Mouse (Mus musculus) neural tube, embryonic 11.5 days (tissue): ENCODE measurements around the gene Fbxl14. TPM values are rescaled to one million over a fixed set of nuclear protein-coding genes. Genes with fewer than 3 reads are reported as not detected.

Source experiments
- ATAC-seq: fragments of 200-750 bp; cut with Nextera tagmentation; 2 replicates; pipeline ENCODE4 v1.8.0; 2017; ENCODE audit warnings: moderate number of reproducible peaks, mild to moderate bottlenecking, moderate TSS enrichment, moderate library complexity; ENCODE audit not compliant: insufficient read depth, low FRiP score, low TSS enrichment
- DNase-seq: peaks from one replicate; pipeline ENCODE4 v3.0.0-alpha.2; 2015; ENCODE audit warnings: low spot score
- H3K27ac ChIP-seq: fragments of 300-500 bp; sonication (generic); 2 replicates; pipeline ENCODE4 v1.5.1; 2014; ENCODE audit warnings: low read depth, mild to moderate bottlenecking, low read length
- H3K27me3 ChIP-seq: fragments of 300-500 bp; sonication (generic); 2 replicates; pipeline ENCODE4 v1.6.1; 2014; ENCODE audit warnings: mild to moderate bottlenecking, low read length, mixed read lengths; ENCODE audit not compliant: control insufficient read depth, insufficient read depth
- H3K36me3 ChIP-seq: fragments of 300-500 bp; sonication (generic); 2 replicates; pipeline ENCODE4 v1.6.1; 2014; ENCODE audit warnings: mild to moderate bottlenecking, low read length, moderate library complexity, mixed read lengths; ENCODE audit not compliant: control insufficient read depth, insufficient read depth
- H3K4me1 ChIP-seq: fragments of 300-500 bp; sonication (generic); 2 replicates; pipeline ENCODE4 v1.6.1; 2014; ENCODE audit warnings: low read length, mixed read lengths; ENCODE audit not compliant: control insufficient read depth, insufficient read depth
- H3K4me2 ChIP-seq: fragments of 300-500 bp; sonication (generic); 2 replicates; pipeline ENCODE4 v1.6.1; 2014; ENCODE audit warnings: low read depth, mild to moderate bottlenecking, moderate library complexity
- H3K4me3 ChIP-seq: fragments of 300-500 bp; sonication (generic); 2 replicates; pipeline ENCODE4 v1.5.1; 2014; ENCODE audit warnings: low read depth, low read length
- H3K9ac ChIP-seq: fragments of 300-500 bp; sonication (generic); 2 replicates; pipeline ENCODE4 v1.6.1; 2014; ENCODE audit warnings: mild to moderate bottlenecking, low read length
- H3K9me3 ChIP-seq: fragments of 300-500 bp; sonication (generic); 2 replicates; pipeline ENCODE4 v1.6.1; 2016; ENCODE audit warnings: low read length; ENCODE audit not compliant: control insufficient read depth
- WGBS: fragments of 180-500 bp; shearing (Covaris S2); extraction: QIAGEN DNeasy Blood & Tissue Kit; methylation state at CpG from one replicate; pipeline ENCODE4 v1.1.7; 2014; 5-methylcytosine and 5-hydroxymethylcytosine counted together
- polyA plus RNA-seq: library from polyadenylated mRNA; unstranded; fragments of >200 nt; fragmentation: Nextera tagmentation; extraction: Ambion mirVana; gene quantifications from 2 replicates; pipeline ENCODE4 v1.2.1, GENCODE M21; 2014

Gene Fbxl14
- polyA plus RNA-seq, 1 experiment from 2014 or later: 7.2 TPM

- no peak overlapping the region for H3K9ac ChIP-seq
- no peak for DNase-seq
- H3K27me3 ChIP-seq: no peaks in the 10 kb centered on the region
- no peaks in the 10 kb centered on the region for H3K4me1 ChIP-seq
- no peak for ATAC-seq
- H3K27ac ChIP-seq: no peak overlapping the region
- no peak overlapping the region for H3K4me3 ChIP-seq
- H3K36me3 ChIP-seq: no peaks in the 10 kb centered on the region
- H3K9me3 ChIP-seq: no peaks in the 10 kb centered on the region
- H3K4me2 ChIP-seq: no peak overlapping the region
- 81% methylated on average over 5 of the region's 5 CpGs for WGBS
Observed at GRCm38 (mm10) chr6:119513452-119513851, 34.0 kb downstream of the Fbxl14 start.

DNA sequence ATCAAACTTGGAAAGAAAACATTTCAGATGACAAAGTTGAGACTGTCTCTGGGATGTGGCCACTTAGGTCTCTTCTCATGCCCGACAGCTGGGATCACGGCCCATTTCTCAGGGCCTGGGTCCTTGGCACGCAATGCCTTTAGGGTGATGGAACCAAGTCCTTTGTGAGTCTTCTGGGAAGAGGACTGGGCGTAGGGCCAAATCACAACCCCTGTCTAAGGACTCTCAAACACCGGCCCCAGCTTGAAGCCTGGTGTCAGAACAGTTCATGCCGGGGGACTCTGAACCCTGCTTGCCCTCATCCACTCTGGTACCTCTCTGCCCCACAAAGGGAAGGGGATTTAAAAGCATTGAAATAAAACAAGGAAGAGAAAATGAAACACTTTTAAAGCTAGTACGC, 34.6 kb downstream of the Fbxl14 start:
- H3K9me3 ChIP-seq: no peaks in the 10 kb centered on the region
- H3K4me3 ChIP-seq: no peak overlapping the region
- no peak overlapping the region for H3K9ac ChIP-seq
- DNase-seq (no peak), ATAC-seq (no peak)
- no peaks in the 10 kb centered on the region for H3K27me3 ChIP-seq
- 90% methylated on average over 7 of the region's 7 CpGs for WGBS
- no peak overlapping the region for H3K27ac ChIP-seq
- no peaks in the 10 kb centered on the region for H3K4me1 ChIP-seq
- no peaks in the 10 kb centered on the region for H3K36me3 ChIP-seq
- H3K4me2 ChIP-seq: no peak overlapping the region

GRCm38 (mm10) chr6:119520731-119521130, 41.3 kb downstream of the Fbxl14 start:
- WGBS: 30% methylated on average over 9 of the region's 9 CpGs
- DNase-seq: no peak

DNA sequence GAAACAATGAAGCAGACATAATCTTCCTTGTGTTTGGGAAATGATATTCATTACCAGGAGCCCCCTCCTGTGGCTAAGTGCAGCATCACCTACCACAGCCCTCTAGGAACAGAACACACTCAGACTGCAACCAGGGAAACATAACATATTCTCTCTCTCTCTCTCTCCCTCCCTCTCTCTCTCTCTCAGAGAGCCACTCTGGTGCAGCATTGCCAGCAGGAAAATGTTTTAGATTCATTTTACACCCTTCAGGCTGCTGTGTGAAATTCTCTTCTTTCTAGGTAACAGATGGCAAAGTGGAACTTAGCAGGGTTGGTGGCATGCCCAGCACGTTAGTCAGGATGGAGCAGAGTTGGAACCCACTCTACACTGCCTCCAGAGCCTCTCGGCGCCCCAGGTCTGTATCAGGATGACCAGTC, 42.0 kb downstream of the Fbxl14 start:
- WGBS: 74% methylated on average over 3 of the region's 3 CpGs
- no peaks in the 10 kb centered on the region for H3K4me1 ChIP-seq
- H3K4me3 ChIP-seq: no peak overlapping the region
- H3K9ac ChIP-seq: no peak overlapping the region
- no peaks in the 10 kb centered on the region for H3K27me3 ChIP-seq
- H3K9me3 ChIP-seq: no peaks in the 10 kb centered on the region
- H3K36me3 ChIP-seq: no peaks in the 10 kb centered on the region
- no peak for DNase-seq
- no peak overlapping the region for H3K27ac ChIP-seq
- no peak for ATAC-seq
- H3K4me2 ChIP-seq: no peak overlapping the region

More at GRCm38 (mm10) chr6:119520731-119521130, 41.3 kb downstream of the Fbxl14 start:
- H3K27ac ChIP-seq: no peak overlapping the region
- no peak overlapping the region for H3K4me3 ChIP-seq
- ATAC-seq: no peak
- no peaks in the 10 kb centered on the region for H3K27me3 ChIP-seq
- no peaks in the 10 kb centered on the region for H3K9me3 ChIP-seq
- no peak overlapping the region for H3K9ac ChIP-seq
- H3K36me3 ChIP-seq: no peaks in the 10 kb centered on the region
- H3K4me1 ChIP-seq: no peaks in the 10 kb centered on the region
- H3K4me2 ChIP-seq: no peak overlapping the region

- H3K9ac ChIP-seq: no peak overlapping the region
- no peaks in the 10 kb centered on the region for H3K9me3 ChIP-seq
- H3K4me1 ChIP-seq: no peaks in the 10 kb centered on the region
- no peak for DNase-seq
- no peak overlapping the region for H3K4me2 ChIP-seq
- 46% methylated on average over 3 of the region's 3 CpGs for WGBS
- ATAC-seq: no peak
- no peak overlapping the region for H3K27ac ChIP-seq
- no peak overlapping the region for H3K4me3 ChIP-seq
- H3K36me3 ChIP-seq: no peaks in the 10 kb centered on the region
- no peaks in the 10 kb centered on the region for H3K27me3 ChIP-seq
Observed at GRCm38 (mm10) chr6:119521931-119522391, 42.5 kb downstream of the Fbxl14 start.

DNA sequence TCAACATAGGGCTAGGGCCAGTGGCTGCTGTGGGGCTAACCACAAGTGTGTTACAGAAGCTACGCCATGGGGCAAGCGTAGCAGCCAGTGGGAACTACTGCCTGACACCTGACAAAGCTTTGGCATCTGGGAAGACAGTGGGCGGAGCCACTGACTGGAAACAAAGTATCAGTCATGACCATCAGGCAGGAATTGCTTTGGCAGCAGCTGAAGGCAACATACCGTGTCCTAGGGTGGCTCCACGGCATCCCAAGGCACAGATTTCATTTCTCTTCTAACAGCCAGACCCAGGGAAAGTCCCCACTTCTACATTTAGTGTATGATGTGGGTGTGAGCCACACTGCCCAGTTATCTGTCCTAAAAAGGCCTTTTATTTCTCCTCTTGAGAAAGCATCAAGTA, 47.0 kb downstream of the Fbxl14 start:
- H3K27ac ChIP-seq: no peak overlapping the region
- no peaks in the 10 kb centered on the region for H3K9me3 ChIP-seq
- no peak overlapping the region for H3K9ac ChIP-seq
- WGBS: 73% methylated on average over 5 of the region's 5 CpGs
- H3K36me3 ChIP-seq: no peaks in the 10 kb centered on the region
- ATAC-seq: no peak
- H3K4me1 ChIP-seq: no peaks in the 10 kb centered on the region
- H3K27me3 ChIP-seq: no peaks in the 10 kb centered on the region
- H3K4me2 ChIP-seq: no peak overlapping the region
- no peak overlapping the region for H3K4me3 ChIP-seq
- DNase-seq: no peak

- DNase-seq: no peak
- H3K36me3 ChIP-seq: no peaks in the 10 kb centered on the region
- no peak for ATAC-seq
- no peaks in the 10 kb centered on the region for H3K27me3 ChIP-seq
- H3K4me1 ChIP-seq: no peaks in the 10 kb centered on the region
- H3K4me3 ChIP-seq: no peak overlapping the region
- no peak overlapping the region for H3K4me2 ChIP-seq
- no peak overlapping the region for H3K9ac ChIP-seq
- WGBS: 92% methylated on average over 3 of the region's 3 CpGs
- H3K9me3 ChIP-seq: no peaks in the 10 kb centered on the region
- no peak overlapping the region for H3K27ac ChIP-seq
Observed at GRCm38 (mm10) chr6:119529659-119530058, 50.2 kb downstream of the Fbxl14 start.

Other genes starting within 250 kb of the Fbxl14 start
- 0.28 TPM in 1 of 2 replicates, not detected in the other for gene Cacna2d4, start 243.1 kb upstream of the Fbxl14 start, polyA plus RNA-seq
- 0.19 and 0.28 TPM in 2 replicates for gene Lrtm2, start 148.9 kb upstream of the Fbxl14 start, polyA plus RNA-seq
- 20.6 and 21.7 TPM in 2 replicates for gene Adipor2, start 62.0 kb upstream of the Fbxl14 start, polyA plus RNA-seq
- gene Wnt5b, start 64.7 kb downstream of the Fbxl14 start, polyA plus RNA-seq: 7.3 TPM in 2 replicates